Mouse (Mus musculus) neural tube, embryonic 11.5 days (tissue): ENCODE results near the gene Lhb. TPM values are rescaled to one million over a fixed set of nuclear protein-coding genes. Genes with fewer than 3 reads are reported as not detected.
"Not testable (repeated sequence)": the region's sequence is repeated elsewhere in the genome, so short reads cannot be mapped to it uniquely, and the experiment has no call there.

ENCODE experiments used
- ATAC-seq: fragments of 200-750 bp; cut with Nextera tagmentation; 2 replicates; pipeline ENCODE4 v1.8.0; 2017; ENCODE audit warnings: moderate number of reproducible peaks, mild to moderate bottlenecking, moderate TSS enrichment, moderate library complexity; ENCODE audit not compliant: insufficient read depth, low FRiP score, low TSS enrichment
- DNase-seq: peaks from one replicate; pipeline ENCODE4 v3.0.0-alpha.2; 2015; ENCODE audit warnings: low spot score
- H3K27ac ChIP-seq: fragments of 300-500 bp; sonication (generic); 2 replicates; pipeline ENCODE4 v1.5.1; 2014; ENCODE audit warnings: low read depth, mild to moderate bottlenecking, low read length
- H3K27me3 ChIP-seq: fragments of 300-500 bp; sonication (generic); 2 replicates; pipeline ENCODE4 v1.6.1; 2014; ENCODE audit warnings: mild to moderate bottlenecking, low read length, mixed read lengths; ENCODE audit not compliant: control insufficient read depth, insufficient read depth
- H3K36me3 ChIP-seq: fragments of 300-500 bp; sonication (generic); 2 replicates; pipeline ENCODE4 v1.6.1; 2014; ENCODE audit warnings: mild to moderate bottlenecking, low read length, moderate library complexity, mixed read lengths; ENCODE audit not compliant: control insufficient read depth, insufficient read depth
- H3K4me1 ChIP-seq: fragments of 300-500 bp; sonication (generic); 2 replicates; pipeline ENCODE4 v1.6.1; 2014; ENCODE audit warnings: low read length, mixed read lengths; ENCODE audit not compliant: control insufficient read depth, insufficient read depth
- H3K4me2 ChIP-seq: fragments of 300-500 bp; sonication (generic); 2 replicates; pipeline ENCODE4 v1.6.1; 2014; ENCODE audit warnings: low read depth, mild to moderate bottlenecking, moderate library complexity
- H3K4me3 ChIP-seq: fragments of 300-500 bp; sonication (generic); 2 replicates; pipeline ENCODE4 v1.5.1; 2014; ENCODE audit warnings: low read depth, low read length
- H3K9ac ChIP-seq: fragments of 300-500 bp; sonication (generic); 2 replicates; pipeline ENCODE4 v1.6.1; 2014; ENCODE audit warnings: mild to moderate bottlenecking, low read length
- H3K9me3 ChIP-seq: fragments of 300-500 bp; sonication (generic); 2 replicates; pipeline ENCODE4 v1.6.1; 2016; ENCODE audit warnings: low read length; ENCODE audit not compliant: control insufficient read depth
- WGBS: fragments of 180-500 bp; shearing (Covaris S2); extraction: QIAGEN DNeasy Blood & Tissue Kit; methylation state at CpG from one replicate; pipeline ENCODE4 v1.1.7; 2014; 5-methylcytosine and 5-hydroxymethylcytosine counted together
- polyA plus RNA-seq: library from polyadenylated mRNA; unstranded; fragments of >200 nt; fragmentation: Nextera tagmentation; extraction: Ambion mirVana; gene quantifications from 2 replicates; pipeline ENCODE4 v1.2.1, GENCODE M21; 2014

Gene Lhb
- polyA plus RNA-seq, 1 experiment from 2014 or later, result not detected

- H3K27me3 ChIP-seq, result no peaks in the 10 kb centered on the region
- no peak overlapping the region for H3K27ac ChIP-seq
- H3K4me3 ChIP-seq, result no peak overlapping the region
- WGBS, result 79% methylated on average over 13 of the region's 13 CpGs
- H3K4me1 ChIP-seq, result peaks cover 22% of the 10 kb centered on the region
- H3K36me3 ChIP-seq, result peaks cover 9% of the 10 kb centered on the region
- H3K9me3 ChIP-seq, result no peaks in the 10 kb centered on the region
- DNase-seq (no peak), ATAC-seq (no peak)
- no peak overlapping the region for H3K4me2 ChIP-seq
- no peak overlapping the region for H3K9ac ChIP-seq
Observed at GRCm38 (mm10) chr7:45455932-45456696, 35.5 kb downstream of the Lhb start.

- 62% methylated on average over 9 of the region's 9 CpGs for WGBS
- Histone ChIP-seq H3K36me3 (peaks cover 9% of the 10 kb centered on the region), H3K9ac (no peak overlapping the region), H3K27me3 (no peaks in the 10 kb centered on the region), H3K9me3 (no peaks in the 10 kb centered on the region), H3K4me3 (peak overlapping the region; percentile 73), H3K4me2 (peak overlapping the region; percentile 87), H3K4me1 (peaks cover 22% of the 10 kb centered on the region), H3K27ac (no peak overlapping the region)
- no peak for ATAC-seq
- no peak for DNase-seq
Observed at GRCm38 (mm10) chr7:45456721-45457203, 36.1 kb downstream of the Lhb start.

- H3K4me1 ChIP-seq, result peaks cover 22% of the 10 kb centered on the region
- H3K9me3 ChIP-seq, result no peaks in the 10 kb centered on the region
- H3K4me2 ChIP-seq, result peak overlapping the region; percentile 87
- no peaks in the 10 kb centered on the region for H3K27me3 ChIP-seq
- peak overlapping the region; percentile 93; the same call in 1 of the 2 replicates for H3K9ac ChIP-seq
- H3K27ac ChIP-seq, result no peak overlapping the region
- WGBS, result 76% methylated on average over 9 of the region's 10 CpGs
- DNase-seq (no peak), ATAC-seq (no peak)
- H3K4me3 ChIP-seq, result peak overlapping the region; percentile 73
- peaks cover 11% of the 10 kb centered on the region for H3K36me3 ChIP-seq
Observed at GRCm38 (mm10) chr7:45457204-45458060, 36.8 kb downstream of the Lhb start.

GRCm38 (mm10) chr7:45458748-45459563 is 38.3 kb downstream of the Lhb start:
- peak overlapping the region; percentile 87 for H3K4me2 ChIP-seq
- no peaks in the 10 kb centered on the region for H3K27me3 ChIP-seq
- H3K36me3 ChIP-seq, result peaks cover 10% of the 10 kb centered on the region
- H3K4me3 ChIP-seq, result peak overlapping the region; percentile 73
- peak; percentile 88 for DNase-seq
- peak overlapping the region; percentile 93 for H3K9ac ChIP-seq
- peak overlapping the region; percentile 92 for H3K27ac ChIP-seq
- under 1% methylated on average over 43 of the region's 43 CpGs for WGBS
- H3K9me3 ChIP-seq, result no peaks in the 10 kb centered on the region
- ATAC-seq, result peak; percentile 69
- peaks cover 22% of the 10 kb centered on the region for H3K4me1 ChIP-seq

GRCm38 (mm10) chr7:45459564-45460140 is 39.0 kb downstream of the Lhb start, which contains the start of gene Ftl1:
Ftl1 (minus strand) TSS chr7:45459884.
- H3K9me3 ChIP-seq, H3K27me3 ChIP-seq: not testable (repeated sequence)
- Histone ChIP-seq H3K4me3 (peak within 1 kb of the TSS; percentile 73), H3K27ac (peak within 1 kb of the TSS; percentile 92), H3K9ac (peak within 1 kb of the TSS; percentile 93), H3K36me3 (peaks cover 10% of the 10 kb centered on the region), H3K4me2 (peak within 1 kb of the TSS; percentile 87), H3K4me1 (peaks cover 22% of the 10 kb centered on the region)
- ATAC-seq (peak; percentile 94), DNase-seq (peak; percentile 97)
- under 1% methylated on average over 33 of the region's 37 CpGs for WGBS

- WGBS, result 78% methylated on average over 7 of the region's 7 CpGs
- H3K36me3 ChIP-seq, result peaks cover 10% of the 10 kb centered on the region
- H3K4me1 ChIP-seq, result peaks cover 22% of the 10 kb centered on the region
- peak overlapping the region; percentile 57 for H3K9ac ChIP-seq
- no peaks in the 10 kb centered on the region for H3K27me3 ChIP-seq
- H3K27ac ChIP-seq, result peak overlapping the region; percentile 83
- no peaks in the 10 kb centered on the region for H3K9me3 ChIP-seq
- H3K4me3 ChIP-seq, result peak overlapping the region; percentile 73; the same call in 1 of the 2 replicates
- H3K4me2 ChIP-seq, result peak overlapping the region; percentile 46
- ATAC-seq, result no peak
- no peak for DNase-seq
Observed at GRCm38 (mm10) chr7:45460377-45460776, 39.8 kb downstream of the Lhb start.

GRCm38 (mm10) chr7:45460860-45461314 is 40.3 kb downstream of the Lhb start:
- H3K9ac ChIP-seq, result peak overlapping the region; percentile 57
- 32% methylated on average over 13 of the region's 13 CpGs for WGBS

More at GRCm38 (mm10) chr7:45460860-45461314, 40.3 kb downstream of the Lhb start:
- Histone ChIP-seq H3K27me3 (no peaks in the 10 kb centered on the region), H3K9me3 (no peaks in the 10 kb centered on the region), H3K4me1 (peaks cover 26% of the 10 kb centered on the region), H3K36me3 (peaks cover 10% of the 10 kb centered on the region), H3K4me3 (no peak overlapping the region; the same call in 1 of the 2 replicates), H3K27ac (peak overlapping the region; percentile 83), H3K4me2 (peak overlapping the region; percentile 46; the same call in 1 of the 2 replicates)
- DNase-seq (peak; percentile 58), ATAC-seq (no peak)
